Mouse (Mus musculus): Measurements from ENCODE around the gene Cuzd1.

- no peak for TF ChIP-seq FLI1 (IDR thresholded peaks at IDR 0.05; ENCODE audit: low read length)
- no peak for TF ChIP-seq GATA1 (IDR thresholded peaks at IDR 0.05; ENCODE audit: borderline replicate concordance, low read length)
These were observed 48.8 kb upstream of the Cuzd1 start, which contains the start of gene Pstk for GRCm38 (mm10) chr7:131370648-131371469.

All from megakaryocyte, embryonic 14.5 days (primary cell).